Mouse (Mus musculus) heart, embryonic 13.5 days (tissue): Measurements from ENCODE around the gene C1galt1. TPM values are rescaled to one million over a fixed set of nuclear protein-coding genes. Genes with fewer than 3 reads are reported as not detected.

Source experiments
- ATAC-seq: fragments of 200-750 bp; cut with Nextera tagmentation; 2 replicates; pipeline ENCODE4 v1.8.0; 2017; ENCODE audit warnings: moderate TSS enrichment; ENCODE audit not compliant: insufficient number of reproducible peaks, low FRiP score, low TSS enrichment; ENCODE audit errors: extremely low read depth
- H3K27ac ChIP-seq: fragments of 300-500 bp; sonication (generic); replicated peaks from 2 replicates; pipeline ENCODE4 v1.5.1; 2015; ENCODE audit warnings: moderate library complexity, mild to moderate bottlenecking, inconsistent platforms
- H3K27me3 ChIP-seq: fragments of 300-500 bp; sonication (generic); replicated peaks from 2 replicates; pipeline ENCODE4 v1.6.1; 2015; ENCODE audit warnings: mild to moderate bottlenecking, inconsistent platforms
- H3K36me3 ChIP-seq: fragments of 300-500 bp; sonication (generic); 2 replicates; pipeline ENCODE4 v1.6.1; 2015; ENCODE audit warnings: mild to moderate bottlenecking, inconsistent platforms
- H3K4me1 ChIP-seq: fragments of 300-500 bp; sonication (generic); 2 replicates; pipeline ENCODE4 v1.6.1; 2015; ENCODE audit warnings: inconsistent platforms
- H3K4me2 ChIP-seq: fragments of 300-500 bp; sonication (generic); 2 replicates; pipeline ENCODE4 v1.6.1; 2015; ENCODE audit warnings: inconsistent platforms, mild to moderate bottlenecking, moderate library complexity
- H3K4me3 ChIP-seq: fragments of 300-500 bp; sonication (generic); 2 replicates; pipeline ENCODE4 v1.5.1; 2015; ENCODE audit warnings: moderate library complexity, mild to moderate bottlenecking, inconsistent platforms
- H3K9ac ChIP-seq: fragments of 300-500 bp; sonication (generic); 2 replicates; pipeline ENCODE4 v1.6.1; 2015; ENCODE audit warnings: inconsistent platforms, mild to moderate bottlenecking, moderate library complexity
- H3K9me3 ChIP-seq: fragments of 300-500 bp; sonication (generic); 2 replicates; pipeline ENCODE4 v1.6.1; 2016; ENCODE audit warnings: inconsistent platforms
- WGBS: fragments of 180-500 bp; shearing (Covaris S2); methylation state at CpG from one replicate; pipeline ENCODE4 v1.1.7; 2015; ENCODE audit warnings: mixed read lengths; 5-methylcytosine and 5-hydroxymethylcytosine counted together
- polyA plus RNA-seq: library from polyadenylated mRNA; unstranded; fragments of >200 nt; fragmentation: Nextera tagmentation; extraction: Ambion mirVana; gene quantifications from 2 replicates; pipeline ENCODE4 v1.2.1, GENCODE M21; 2015

C1galt1 gene
- 2.4 and 2.8 TPM in 2 replicates for polyA plus RNA-seq

GRCm38 (mm10) chr6:7844802-7845679 is at the start of gene C1galt1:
C1galt1 (plus strand) TSS chr6:7844842.
- WGBS: 1% methylated on average over 58 of the region's 93 CpGs
- Histone ChIP-seq H3K27ac (peak within 1 kb of the TSS; percentile 92), H3K4me3 (peak within 1 kb of the TSS; percentile 70), H3K4me1 (peaks cover 31% of the 10 kb centered on the region), H3K27me3 (no peaks in the 10 kb centered on the region), H3K9me3 (no peaks in the 10 kb centered on the region), H3K36me3 (no peaks in the 10 kb centered on the region), H3K9ac (peak within 1 kb of the TSS; percentile 91), H3K4me2 (peak within 1 kb of the TSS; percentile 74)
- peak; percentile 84 for ATAC-seq

- H3K9ac ChIP-seq: no peak overlapping the region
- H3K27ac ChIP-seq: no peak overlapping the region
- no peak for ATAC-seq
- H3K4me1 ChIP-seq: peaks cover 9% of the 10 kb centered on the region
- H3K27me3 ChIP-seq: no peaks in the 10 kb centered on the region
- no peak overlapping the region for H3K4me2 ChIP-seq
- H3K4me3 ChIP-seq: no peak overlapping the region
- H3K36me3 ChIP-seq: no peaks in the 10 kb centered on the region
- 70% methylated on average over 6 of the region's 6 CpGs for WGBS
- no peaks in the 10 kb centered on the region for H3K9me3 ChIP-seq
These were observed 44.7 kb upstream of the C1galt1 start for GRCm38 (mm10) chr6:7799969-7800368.

GRCm38 (mm10) chr6:7803765-7804542 is 40.7 kb upstream of the C1galt1 start:
- Histone ChIP-seq H3K4me2 (no peak overlapping the region), H3K27me3 (no peaks in the 10 kb centered on the region), H3K9me3 (no peaks in the 10 kb centered on the region), H3K4me3 (no peak overlapping the region), H3K27ac (no peak overlapping the region), H3K9ac (no peak overlapping the region), H3K4me1 (peaks cover 9% of the 10 kb centered on the region), H3K36me3 (no peaks in the 10 kb centered on the region)
- ATAC-seq: no peak
- 64% methylated on average over 9 of the region's 9 CpGs for WGBS

- H3K27me3 ChIP-seq: no peaks in the 10 kb centered on the region
- H3K9ac ChIP-seq: no peak overlapping the region
- WGBS: 37% methylated on average over 2 of the region's 2 CpGs
- ATAC-seq: no peak
- H3K4me3 ChIP-seq: no peak overlapping the region
- H3K27ac ChIP-seq: no peak overlapping the region
- no peaks in the 10 kb centered on the region for H3K9me3 ChIP-seq
- H3K4me1 ChIP-seq: peaks cover 11% of the 10 kb centered on the region
- H3K36me3 ChIP-seq: no peaks in the 10 kb centered on the region
- H3K4me2 ChIP-seq: no peak overlapping the region
These were observed 30.5 kb upstream of the C1galt1 start for GRCm38 (mm10) chr6:7814146-7814545.

GRCm38 (mm10) chr6:7816233-7816632 is 28.4 kb upstream of the C1galt1 start:
- no peaks in the 10 kb centered on the region for H3K9me3 ChIP-seq
- no peak overlapping the region for H3K4me2 ChIP-seq
- H3K27ac ChIP-seq: no peak overlapping the region
- peaks cover under 1% of the 10 kb centered on the region for H3K4me1 ChIP-seq
- H3K27me3 ChIP-seq: no peaks in the 10 kb centered on the region
- no peaks in the 10 kb centered on the region for H3K36me3 ChIP-seq
- 80% methylated on average over 5 of the region's 5 CpGs for WGBS
- no peak overlapping the region for H3K4me3 ChIP-seq
- ATAC-seq: no peak
- H3K9ac ChIP-seq: no peak overlapping the region

GRCm38 (mm10) chr6:7822688-7823087 is 22.0 kb upstream of the C1galt1 start:
- no peak overlapping the region for H3K27ac ChIP-seq
- H3K4me3 ChIP-seq: no peak overlapping the region
- 56% methylated on average over 6 of the region's 6 CpGs for WGBS

GRCm38 (mm10) chr6:7830793-7831192 is 13.8 kb upstream of the C1galt1 start:
- no peak overlapping the region for H3K4me2 ChIP-seq
- no peaks in the 10 kb centered on the region for H3K36me3 ChIP-seq
- no peak overlapping the region for H3K27ac ChIP-seq
- H3K9ac ChIP-seq: no peak overlapping the region
- no peaks in the 10 kb centered on the region for H3K9me3 ChIP-seq
- H3K27me3 ChIP-seq: no peaks in the 10 kb centered on the region
- 68% methylated on average over 8 of the region's 8 CpGs for WGBS
- ATAC-seq: no peak
- no peak overlapping the region for H3K4me3 ChIP-seq
- H3K4me1 ChIP-seq: no peaks in the 10 kb centered on the region

More at GRCm38 (mm10) chr6:7822688-7823087, 22.0 kb upstream of the C1galt1 start:
- ATAC-seq: no peak
- Histone ChIP-seq H3K27me3 (no peaks in the 10 kb centered on the region), H3K4me2 (no peak overlapping the region), H3K36me3 (no peaks in the 10 kb centered on the region), H3K9ac (no peak overlapping the region), H3K9me3 (no peaks in the 10 kb centered on the region), H3K4me1 (peaks cover 6% of the 10 kb centered on the region)

GRCm38 (mm10) chr6:7832564-7833175 is 12.0 kb upstream of the C1galt1 start:
- Histone ChIP-seq H3K9me3 (no peaks in the 10 kb centered on the region), H3K27me3 (no peaks in the 10 kb centered on the region), H3K27ac (no peak overlapping the region), H3K4me2 (no peak overlapping the region), H3K4me1 (no peaks in the 10 kb centered on the region), H3K36me3 (no peaks in the 10 kb centered on the region), H3K4me3 (no peak overlapping the region), H3K9ac (no peak overlapping the region)
- ATAC-seq: no peak
- WGBS: 84% methylated on average over 6 of the region's 6 CpGs

- H3K4me3 ChIP-seq: peak overlapping the region; percentile 70
- H3K36me3 ChIP-seq: no peaks in the 10 kb centered on the region
- no peaks in the 10 kb centered on the region for H3K27me3 ChIP-seq
- H3K4me1 ChIP-seq: peaks cover 29% of the 10 kb centered on the region
- H3K4me2 ChIP-seq: peak overlapping the region; percentile 74
- peak overlapping the region; percentile 44; the same call in 1 of the 2 replicates for H3K9ac ChIP-seq
- 61% methylated on average over 10 of the region's 10 CpGs for WGBS
- H3K27ac ChIP-seq: peak overlapping the region; percentile 92
- no peaks in the 10 kb centered on the region for H3K9me3 ChIP-seq
- no peak for ATAC-seq
These were observed 773 bp upstream of the C1galt1 start for GRCm38 (mm10) chr6:7843726-7844411.

- peak overlapping the region; percentile 92 for H3K27ac ChIP-seq
- ATAC-seq: peak; percentile 99
- peaks cover 31% of the 10 kb centered on the region for H3K4me1 ChIP-seq
- H3K4me3 ChIP-seq: peak overlapping the region; percentile 70
- H3K9ac ChIP-seq: peak overlapping the region; percentile 91
- no peaks in the 10 kb centered on the region for H3K9me3 ChIP-seq
- no peaks in the 10 kb centered on the region for H3K27me3 ChIP-seq
- WGBS: under 1% methylated on average over 15 of the region's 33 CpGs
- peak overlapping the region; percentile 74 for H3K4me2 ChIP-seq
- no peaks in the 10 kb centered on the region for H3K36me3 ChIP-seq
These were observed 235 bp upstream of the C1galt1 start for GRCm38 (mm10) chr6:7844412-7844801.

GRCm38 (mm10) chr6:7845680-7846017 is 1.0 kb downstream of the C1galt1 start:
- Histone ChIP-seq H3K9ac (peak overlapping the region; percentile 91), H3K4me3 (peak overlapping the region; percentile 70), H3K4me2 (peak overlapping the region; percentile 74), H3K4me1 (peaks cover 37% of the 10 kb centered on the region), H3K27ac (no peak overlapping the region), H3K27me3 (no peaks in the 10 kb centered on the region), H3K36me3 (no peaks in the 10 kb centered on the region), H3K9me3 (no peaks in the 10 kb centered on the region)
- 4% methylated on average over 6 of the region's 6 CpGs for WGBS
- no peak for ATAC-seq
